Mouse (Mus musculus): Measurements from ENCODE around the gene Abi3bp.

GRCm38 (mm10) chr16:56611096-56611867, 133.6 kb downstream of the Abi3bp start:
- no peak for TF ChIP-seq CTCF (IDR thresholded peaks at IDR 0.05; ENCODE audit: control insufficient read depth, insufficient read depth, insufficient replicate concordance, low read depth, low read length)
- no peak for TF ChIP-seq POLR2A (IDR thresholded peaks at IDR 0.05; ENCODE audit: control insufficient read depth, low read depth, low read length)

All from testis, adult 2 months (tissue).